Mouse (Mus musculus) thymus, adult 2 months (tissue): ENCODE results near the gene Aicda. TPM values are rescaled to one million over a fixed set of nuclear protein-coding genes. Genes with fewer than 3 reads are reported as not detected.
"Not testable (repeated sequence)": the region's sequence is repeated elsewhere in the genome, so short reads cannot be mapped to it uniquely, and the experiment has no call there.

Source experiments
- DNase-seq: peaks from one replicate; pipeline ENCODE4 v3.0.0; 2021
- H3K27ac ChIP-seq: fragments of 200-500 bp; 2 replicates; pipeline ENCODE4 v1.5.1; 2012; ENCODE audit warnings: low read length, control low read depth; ENCODE audit not compliant: control insufficient read depth, insufficient read depth
- H3K27me3 ChIP-seq: fragments of 200-500 bp; 2 replicates; pipeline ENCODE4 v1.6.1; 2012; ENCODE audit warnings: mild to moderate bottlenecking, low read length, moderate library complexity, mixed read lengths; ENCODE audit not compliant: control insufficient read depth, insufficient read depth
- H3K36me3 ChIP-seq: fragments of 200-500 bp; 2 replicates; pipeline ENCODE4 v1.6.1; 2012; ENCODE audit warnings: mild to moderate bottlenecking, low read length, moderate library complexity; ENCODE audit not compliant: control insufficient read depth, insufficient read depth
- H3K4me1 ChIP-seq: fragments of 200-500 bp; replicated peaks from 2 replicates; pipeline ENCODE4 v1.6.1; 2012; ENCODE audit warnings: low read length; ENCODE audit not compliant: control insufficient read depth, insufficient read depth
- H3K4me3 ChIP-seq: fragments of 200-500 bp; 2 replicates; pipeline ENCODE4 v1.5.1; 2012; ENCODE audit warnings: mild to moderate bottlenecking, low read length, control low read depth, moderate library complexity; ENCODE audit not compliant: control insufficient read depth, insufficient read depth
- CTCF ChIP-seq: fragments of 200-500 bp; IDR thresholded peaks from 2 replicates; pipeline ENCODE4 v1.5.1; 2012; ENCODE audit warnings: mild to moderate bottlenecking, control low read depth, low read length, moderate library complexity, borderline replicate concordance; ENCODE audit not compliant: control insufficient read depth, poor library complexity, insufficient read depth; ENCODE audit errors: extremely low read depth
- POLR2A ChIP-seq: fragments of 200-500 bp; IDR thresholded peaks from 2 replicates; pipeline ENCODE4 v1.6.1; 2012; ENCODE audit warnings: mild to moderate bottlenecking, low read length, control low read depth, moderate library complexity; ENCODE audit not compliant: control insufficient read depth, poor library complexity, insufficient read depth; ENCODE audit errors: extremely low read depth
- WGBS: fragments of 180-500 bp; shearing (Covaris S2); methylation state at CpG from one replicate; pipeline ENCODE4 v1.1.7; 2018; 5-methylcytosine and 5-hydroxymethylcytosine counted together
- polyA plus RNA-seq: library from polyadenylated mRNA; depleted of rRNA; stranded (reverse); fragments of >200 nt; gene quantifications from 2 replicates; pipeline ENCODE4 v1.2.3, GENCODE M21; 2012

Aicda gene
- polyA plus RNA-seq, 1 experiment, result 0.28 TPM

GRCm38 (mm10) chr6:122565070-122565784, 11.6 kb downstream of the Aicda start:
- DNase-seq, result no peak
- TF ChIP-seq POLR2A (no peak), CTCF (no peak)
- H3K4me1 ChIP-seq, result no peaks in the 10 kb centered on the region
- H3K27ac ChIP-seq, result no peak overlapping the region
- H3K4me3 ChIP-seq, result no peak overlapping the region
- H3K27me3 ChIP-seq, result no peaks in the 10 kb centered on the region
- 85% methylated on average over 9 of the region's 9 CpGs for WGBS
- H3K36me3 ChIP-seq, result no peaks in the 10 kb centered on the region

GRCm38 (mm10) chr6:122569113-122569512, 15.5 kb downstream of the Aicda start:
- 90% methylated on average over 5 of the region's 5 CpGs for WGBS
- H3K27ac ChIP-seq, result no peak overlapping the region
- no peak overlapping the region for H3K4me3 ChIP-seq

GRCm38 (mm10) chr6:122569762-122570161, 16.2 kb downstream of the Aicda start:
- whole genome bisulfite sequencing, result 94% methylated on average over 1 of the region's 1 CpGs

More at GRCm38 (mm10) chr6:122569113-122569512, 15.5 kb downstream of the Aicda start:
- H3K36me3 ChIP-seq, result no peaks in the 10 kb centered on the region
- no peaks in the 10 kb centered on the region for H3K27me3 ChIP-seq
- H3K4me1 ChIP-seq, result no peaks in the 10 kb centered on the region
- no peak for DNase-seq
- TF ChIP-seq CTCF (no peak), POLR2A (no peak)

GRCm38 (mm10) chr6:122570695-122571616, 17.4 kb downstream of the Aicda start:
- TF ChIP-seq POLR2A (no peak), CTCF (no peak)
- no peaks in the 10 kb centered on the region for H3K27me3 ChIP-seq
- WGBS, result 48% methylated on average over 8 of the region's 8 CpGs
- no peak for DNase-seq
- H3K36me3 ChIP-seq, result no peaks in the 10 kb centered on the region
- no peak overlapping the region for H3K4me3 ChIP-seq
- no peak overlapping the region for H3K27ac ChIP-seq
- no peaks in the 10 kb centered on the region for H3K4me1 ChIP-seq

More at GRCm38 (mm10) chr6:122569762-122570161, 16.2 kb downstream of the Aicda start:
- Histone ChIP-seq H3K4me1 (no peaks in the 10 kb centered on the region), H3K4me3 (no peak overlapping the region), H3K36me3 (no peaks in the 10 kb centered on the region), H3K27me3 (no peaks in the 10 kb centered on the region), H3K27ac (no peak overlapping the region)
- DNase-seq, result no peak
- TF ChIP-seq CTCF, result no peak
- no peak for TF ChIP-seq POLR2A

- Histone ChIP-seq H3K4me1 (no peaks in the 10 kb centered on the region), H3K4me3 (no peak overlapping the region), H3K27me3 (no peaks in the 10 kb centered on the region), H3K36me3 (no peaks in the 10 kb centered on the region), H3K27ac (no peak overlapping the region)
- no peak for DNase-seq
- TF ChIP-seq CTCF (no peak), POLR2A (no peak)
- 93% methylated on average over 3 of the region's 3 CpGs for WGBS
These were observed 18.0 kb downstream of the Aicda start for GRCm38 (mm10) chr6:122571617-122571959.

- H3K27ac ChIP-seq, DNase-seq, H3K36me3 ChIP-seq, H3K27me3 ChIP-seq, H3K4me1 ChIP-seq, H3K4me3 ChIP-seq: not testable (repeated sequence)
- 88% methylated on average over 1 of the region's 1 CpGs for WGBS
These were observed 21.4 kb downstream of the Aicda start for GRCm38 (mm10) chr6:122575037-122575436.
